Mouse (Mus musculus): ENCODE measurements at regions not wholly inside any gene's neighbourhood (a gene's known extent, or its start where the extent isn't known, plus 50 kb on each side); places are given as distances from the start of the nearest gene placed in this dataset.

- ATAC-seq (replicated peaks), result no peak
- H3K27ac ChIP-seq (replicated peaks), result no peak overlapping the region
- H3K4me2 ChIP-seq (replicated peaks), result no peak overlapping the region
- no peak overlapping the region for H3K9ac ChIP-seq (replicated peaks)
- no peaks in the 10 kb centered on the region for H3K9me3 ChIP-seq
- no peaks in the 10 kb centered on the region for H3K36me3 ChIP-seq
- 86% methylated on average over 3 of the region's 3 CpGs for WGBS
- H3K27me3 ChIP-seq, result no peaks in the 10 kb centered on the region
- H3K4me3 ChIP-seq, result no peak overlapping the region
- H3K4me1 ChIP-seq, result no peaks in the 10 kb centered on the region
Observed at GRCm38 (mm10) chr5:119992130-119992529, 124.1 kb upstream of the Rbm19 start.

GRCm38 (mm10) chr5:119995726-119996125 lies 120.5 kb upstream of the Rbm19 start:
- WGBS, result 94% methylated on average over 1 of the region's 1 CpGs
- Histone ChIP-seq H3K4me1 (no peaks in the 10 kb centered on the region), H3K27me3 (no peaks in the 10 kb centered on the region), H3K4me2 (replicated peaks) (no peak overlapping the region), H3K9ac (replicated peaks) (no peak overlapping the region), H3K9me3 (no peaks in the 10 kb centered on the region), H3K36me3 (no peaks in the 10 kb centered on the region), H3K4me3 (no peak overlapping the region), H3K27ac (replicated peaks) (no peak overlapping the region)
- ATAC-seq (replicated peaks), result no peak

- no peaks in the 10 kb centered on the region for H3K27me3 ChIP-seq
- H3K4me3 ChIP-seq, result no peak overlapping the region
- no peaks in the 10 kb centered on the region for H3K4me1 ChIP-seq
- no peak overlapping the region for H3K4me2 ChIP-seq (replicated peaks)
- no peak overlapping the region for H3K27ac ChIP-seq (replicated peaks)
- no peaks in the 10 kb centered on the region for H3K9me3 ChIP-seq
- no peak for ATAC-seq (replicated peaks)
- WGBS, result 90% methylated on average over 6 of the region's 6 CpGs
- H3K9ac ChIP-seq (replicated peaks), result no peak overlapping the region
- no peaks in the 10 kb centered on the region for H3K36me3 ChIP-seq
Observed at GRCm38 (mm10) chr5:120005696-120006469, 110.4 kb upstream of the Rbm19 start.

- Histone ChIP-seq H3K36me3 (no peaks in the 10 kb centered on the region), H3K27me3 (no peaks in the 10 kb centered on the region), H3K4me3 (no peak overlapping the region), H3K4me1 (no peaks in the 10 kb centered on the region), H3K9me3 (no peaks in the 10 kb centered on the region), H3K4me2 (replicated peaks) (no peak overlapping the region), H3K27ac (replicated peaks) (no peak overlapping the region), H3K9ac (replicated peaks) (no peak overlapping the region)
- ATAC-seq (replicated peaks), result no peak
- WGBS, result 58% methylated on average over 6 of the region's 6 CpGs
Observed at GRCm38 (mm10) chr5:120007738-120008137, 108.5 kb upstream of the Rbm19 start.

- no peak for ATAC-seq (replicated peaks)
- WGBS, result 70% methylated on average over 9 of the region's 9 CpGs
- H3K27me3 ChIP-seq, result no peaks in the 10 kb centered on the region
- H3K9me3 ChIP-seq, result no peaks in the 10 kb centered on the region
- no peak overlapping the region for H3K4me3 ChIP-seq
- H3K27ac ChIP-seq (replicated peaks), result no peak overlapping the region
- H3K9ac ChIP-seq (replicated peaks), result no peak overlapping the region
- no peak overlapping the region for H3K4me2 ChIP-seq (replicated peaks)
- H3K36me3 ChIP-seq, result no peaks in the 10 kb centered on the region
- H3K4me1 ChIP-seq, result no peaks in the 10 kb centered on the region
Observed at GRCm38 (mm10) chr5:120008306-120008705, 108.0 kb upstream of the Rbm19 start.

GRCm38 (mm10) chr5:120015417-120015816 lies 100.8 kb upstream of the Rbm19 start:
- Histone ChIP-seq H3K9ac (replicated peaks) (no peak overlapping the region), H3K4me3 (no peak overlapping the region), H3K27me3 (no peaks in the 10 kb centered on the region), H3K9me3 (no peaks in the 10 kb centered on the region), H3K4me2 (replicated peaks) (no peak overlapping the region), H3K36me3 (no peaks in the 10 kb centered on the region), H3K27ac (replicated peaks) (no peak overlapping the region), H3K4me1 (no peaks in the 10 kb centered on the region)
- WGBS, result 81% methylated on average over 10 of the region's 10 CpGs
- no peak for ATAC-seq (replicated peaks)

- Histone ChIP-seq H3K36me3 (no peaks in the 10 kb centered on the region), H3K4me1 (no peaks in the 10 kb centered on the region), H3K4me3 (no peak overlapping the region), H3K9ac (replicated peaks) (no peak overlapping the region), H3K27me3 (no peaks in the 10 kb centered on the region), H3K4me2 (replicated peaks) (no peak overlapping the region), H3K27ac (replicated peaks) (no peak overlapping the region), H3K9me3 (no peaks in the 10 kb centered on the region)
- WGBS, result 94% methylated on average over 2 of the region's 2 CpGs
- ATAC-seq (replicated peaks), result no peak
Observed at GRCm38 (mm10) chr5:120018126-120018525, 98.1 kb upstream of the Rbm19 start.

- no peak for ATAC-seq (replicated peaks)
- Histone ChIP-seq H3K36me3 (no peaks in the 10 kb centered on the region), H3K4me3 (no peak overlapping the region), H3K9ac (replicated peaks) (no peak overlapping the region), H3K27me3 (no peaks in the 10 kb centered on the region), H3K27ac (replicated peaks) (no peak overlapping the region), H3K4me1 (peaks cover 14% of the 10 kb centered on the region), H3K9me3 (no peaks in the 10 kb centered on the region), H3K4me2 (replicated peaks) (no peak overlapping the region)
- 88% methylated on average over 5 of the region's 5 CpGs for WGBS
Observed at GRCm38 (mm10) chr5:120020748-120021147, 95.5 kb upstream of the Rbm19 start.

- Histone ChIP-seq H3K9ac (replicated peaks) (no peak overlapping the region), H3K9me3 (no peaks in the 10 kb centered on the region), H3K4me3 (no peak overlapping the region), H3K4me2 (replicated peaks) (no peak overlapping the region), H3K27ac (replicated peaks) (no peak overlapping the region), H3K36me3 (no peaks in the 10 kb centered on the region), H3K4me1 (peaks cover 14% of the 10 kb centered on the region), H3K27me3 (no peaks in the 10 kb centered on the region)
- no peak for ATAC-seq (replicated peaks)
- WGBS, result 94% methylated on average over 5 of the region's 5 CpGs
Observed at GRCm38 (mm10) chr5:120022276-120022675, 94.0 kb upstream of the Rbm19 start.

- H3K27me3 ChIP-seq, result no peaks in the 10 kb centered on the region
- H3K4me1 ChIP-seq, result peaks cover 14% of the 10 kb centered on the region
- no peak overlapping the region for H3K4me3 ChIP-seq
- H3K27ac ChIP-seq (replicated peaks), result no peak overlapping the region
- H3K36me3 ChIP-seq, result no peaks in the 10 kb centered on the region
- peak overlapping the region; percentile 21 for H3K4me2 ChIP-seq (replicated peaks)
- 0 out of 2 replicates have a peak, but pooled peaks have one; percentile 48 for ATAC-seq (replicated peaks)
- H3K9me3 ChIP-seq, result no peaks in the 10 kb centered on the region
- H3K9ac ChIP-seq (replicated peaks), result no peak overlapping the region
- 0% methylated on average over 9 of the region's 10 CpGs for whole genome bisulfite sequencing
Observed at GRCm38 (mm10) chr5:120024071-120024470, 92.2 kb upstream of the Rbm19 start.

GRCm38 (mm10) chr5:120025212-120025611 lies 91.1 kb upstream of the Rbm19 start:
- peaks cover 14% of the 10 kb centered on the region for H3K4me1 ChIP-seq
- no peaks in the 10 kb centered on the region for H3K36me3 ChIP-seq
- H3K4me3 ChIP-seq, result no peak overlapping the region
- no peak overlapping the region for H3K9ac ChIP-seq (replicated peaks)
- no peak overlapping the region for H3K27ac ChIP-seq (replicated peaks)
- no peak for ATAC-seq (replicated peaks)
- H3K27me3 ChIP-seq, result no peaks in the 10 kb centered on the region
- no peak overlapping the region for H3K4me2 ChIP-seq (replicated peaks)
- H3K9me3 ChIP-seq, result no peaks in the 10 kb centered on the region

GRCm38 (mm10) chr5:120030904-120031303 lies 85.4 kb upstream of the Rbm19 start:
- Histone ChIP-seq H3K9me3 (no peaks in the 10 kb centered on the region), H3K9ac (replicated peaks) (no peak overlapping the region), H3K27ac (replicated peaks) (no peak overlapping the region), H3K27me3 (no peaks in the 10 kb centered on the region), H3K4me2 (replicated peaks) (no peak overlapping the region), H3K36me3 (no peaks in the 10 kb centered on the region), H3K4me3 (no peak overlapping the region), H3K4me1 (no peaks in the 10 kb centered on the region)
- no peak for ATAC-seq (replicated peaks)
- WGBS, result 91% methylated on average over 15 of the region's 15 CpGs

- H3K36me3 ChIP-seq, result no peaks in the 10 kb centered on the region
- no peak overlapping the region for H3K9ac ChIP-seq (replicated peaks)
- H3K27me3 ChIP-seq, result no peaks in the 10 kb centered on the region
- no peak overlapping the region for H3K4me2 ChIP-seq (replicated peaks)
- no peaks in the 10 kb centered on the region for H3K4me1 ChIP-seq
- H3K4me3 ChIP-seq, result no peak overlapping the region
- H3K9me3 ChIP-seq, result no peaks in the 10 kb centered on the region
- 64% methylated on average over 4 of the region's 4 CpGs for WGBS
- H3K27ac ChIP-seq (replicated peaks), result no peak overlapping the region
- ATAC-seq (replicated peaks), result no peak
Observed at GRCm38 (mm10) chr5:120031614-120032013, 84.7 kb upstream of the Rbm19 start.

Measured in forebrain, embryonic 15.5 days (tissue).